In the genomic region with DNA sequence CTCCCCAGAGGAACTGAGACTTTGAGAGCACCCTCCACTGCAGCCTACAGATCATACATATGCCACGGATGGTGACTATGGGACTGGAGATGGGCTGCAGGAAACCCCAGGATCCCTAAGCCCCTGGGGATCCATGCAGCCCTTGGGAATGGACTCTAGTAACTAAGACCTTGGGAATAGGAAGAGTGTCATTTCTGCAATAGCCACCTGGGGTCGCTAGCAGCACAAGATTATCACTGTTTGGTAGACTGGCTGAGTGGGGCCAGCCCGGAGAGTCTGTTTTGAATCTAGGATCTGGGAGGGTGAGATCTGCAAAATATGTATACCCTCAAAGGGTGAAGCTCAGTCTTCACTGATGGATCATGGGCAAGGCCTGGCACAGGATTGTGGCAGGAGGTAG, we compare ENCODE assay signal across 8 mouse cellular contexts. TPM values are rescaled to one million over a fixed set of nuclear protein-coding genes. Genes with fewer than 3 reads are reported as not detected.
DNase-seq lines count a peak whose midpoint lies in the region; ATAC-seq lines count a peak whose summit lies in the region.

No protein-coding gene starts in this region.

- no peaks in the 10 kb centered on the region for H3K9me3 ChIP-seq in forebrain, embryonic 11.5 days (ENCODE audit: control insufficient read depth, low read length)
- H3K9me3 ChIP-seq in forebrain, embryonic 13.5 days (replicated peaks): no peaks in the 10 kb centered on the region
- H3K9me3 ChIP-seq in heart, embryonic 12.5 days (replicated peaks): no peaks in the 10 kb centered on the region
- no peaks in the 10 kb centered on the region for H3K9me3 ChIP-seq in liver, embryonic 16.5 days (replicated peaks; ENCODE audit: control insufficient read depth, low read length)

- no peak for ATAC-seq in forebrain, embryonic 11.5 days (replicated peaks; ENCODE audit: low FRiP score)
- ATAC-seq in forebrain, embryonic 13.5 days: no peak
- ATAC-seq in heart, embryonic 12.5 days (ENCODE audit: insufficient number of reproducible peaks, low FRiP score): peak; percentile 63; the same call in 1 of the 2 replicates
- ATAC-seq in liver, embryonic 16.5 days (ENCODE audit: low read depth): peak; percentile 54; the same call in 1 of the 2 replicates

- H3K4me3 ChIP-seq in forebrain, embryonic 11.5 days (ENCODE audit: low read depth, low read length): no peak overlapping the region
- H3K4me3 ChIP-seq in forebrain, embryonic 13.5 days: no peak overlapping the region
- H3K4me3 ChIP-seq in heart, embryonic 12.5 days: no peak overlapping the region
- no peak overlapping the region for H3K4me3 ChIP-seq in liver, embryonic 16.5 days (ENCODE audit: low read depth, low read length)

- peak; percentile 81 for DNase-seq in forebrain, embryonic 11.5 days (ENCODE audit: low spot score)
- DNase-seq in adrenal gland, postnatal 10 days: peak; percentile 79
- DNase-seq in embryo, embryonic 11.5 days (ENCODE audit: low read depth, low spot score): peak; percentile 41
- DNase-seq in layer of hippocampus, adult 18-20 months (ENCODE audit: low spot score in 2 of 2): peak; percentile 63 to 85
- DNase-seq in retina, postnatal 7 days (ENCODE audit: low read depth, low spot score): peak; percentile 79

- H3K4me1 ChIP-seq in forebrain, embryonic 11.5 days (replicated peaks; ENCODE audit: control insufficient read depth, insufficient read depth, low read length): no peaks in the 10 kb centered on the region
- H3K4me1 ChIP-seq in forebrain, embryonic 13.5 days: no peaks in the 10 kb centered on the region
- H3K4me1 ChIP-seq in heart, embryonic 12.5 days (replicated peaks): 0 out of 2 replicates have a peak, but pooled peaks cover 4% of the 10 kb centered on the region
- peaks cover 7% of the 10 kb centered on the region for H3K4me1 ChIP-seq in liver, embryonic 16.5 days (ENCODE audit: control insufficient read depth, low read depth, low read length)

- H3K27me3 ChIP-seq in forebrain, embryonic 11.5 days (ENCODE audit: control insufficient read depth, insufficient read depth, low read length): no peaks in the 10 kb centered on the region
- H3K27me3 ChIP-seq in forebrain, embryonic 13.5 days: no peaks in the 10 kb centered on the region
- H3K27me3 ChIP-seq in heart, embryonic 12.5 days (replicated peaks): no peaks in the 10 kb centered on the region
- H3K27me3 ChIP-seq in liver, embryonic 16.5 days (ENCODE audit: control insufficient read depth, insufficient read depth, low read depth, low read length): no peaks in the 10 kb centered on the region

- no peaks in the 10 kb centered on the region for H3K36me3 ChIP-seq in forebrain, embryonic 11.5 days (ENCODE audit: control insufficient read depth, insufficient read depth, low read length)
- no peaks in the 10 kb centered on the region for H3K36me3 ChIP-seq in forebrain, embryonic 13.5 days (ENCODE audit: poor library complexity, severe bottlenecking)
- peaks cover 8% of the 10 kb centered on the region for H3K36me3 ChIP-seq in heart, embryonic 12.5 days
- no peaks in the 10 kb centered on the region for H3K36me3 ChIP-seq in liver, embryonic 16.5 days (ENCODE audit: control insufficient read depth, insufficient read depth)

- H3K4me2 ChIP-seq in forebrain, embryonic 11.5 days (ENCODE audit: low read depth, low read length, severe bottlenecking): no peak overlapping the region
- no peak overlapping the region for H3K4me2 ChIP-seq in forebrain, embryonic 13.5 days
- no peak overlapping the region for H3K4me2 ChIP-seq in heart, embryonic 12.5 days
- H3K4me2 ChIP-seq in liver, embryonic 16.5 days (ENCODE audit: low read depth, low read length): no peak overlapping the region

- H3K9ac ChIP-seq in forebrain, embryonic 11.5 days (ENCODE audit: low read length): no peak overlapping the region
- H3K9ac ChIP-seq in forebrain, embryonic 13.5 days: no peak overlapping the region
- H3K9ac ChIP-seq in heart, embryonic 12.5 days: no peak overlapping the region
- no peak overlapping the region for H3K9ac ChIP-seq in liver, embryonic 16.5 days (ENCODE audit: low read depth, low read length)

- no peak overlapping the region for H3K27ac ChIP-seq in forebrain, embryonic 11.5 days (ENCODE audit: low read depth, low read length)
- H3K27ac ChIP-seq in forebrain, embryonic 13.5 days: no peak overlapping the region
- H3K27ac ChIP-seq in heart, embryonic 12.5 days (ENCODE audit: poor library complexity, severe bottlenecking): no peak overlapping the region
- peak overlapping the region; percentile 25; the same call in 1 of the 2 replicates for H3K27ac ChIP-seq in liver, embryonic 16.5 days (ENCODE audit: low read length)

- WGBS in forebrain, embryonic 11.5 days: 31% methylated on average over 3 of the region's 3 CpGs
- 34% methylated on average over 3 of the region's 3 CpGs for WGBS in forebrain, embryonic 13.5 days
- WGBS in heart, embryonic 12.5 days: 40% methylated on average over 3 of the region's 3 CpGs
- 24% methylated on average over 3 of the region's 3 CpGs for WGBS in liver, embryonic 16.5 days (ENCODE audit: insufficient replicate concordance)

RNA-seq across cellular contexts. Expression of gene Plekhb1, which starts 17.1 kb away (rescaled TPM):
- 4.1 and 4.5 TPM in 2 replicates for polyA plus RNA-seq in forebrain, embryonic 11.5 days (2014; fragmentation: Nextera tagmentation; extraction: Ambion mirVana)
- 3.5 and 3.9 TPM in 2 replicates for polyA plus RNA-seq in forebrain, embryonic 13.5 days (2015; fragmentation: Nextera tagmentation; extraction: Ambion mirVana)
- total RNA-seq in adrenal gland, postnatal 10 days (2021): 1 to 10 TPM; 4.3 to 5.4 TPM
- polyA plus RNA-seq in heart, embryonic 12.5 days (2016; fragmentation: Nextera tagmentation; extraction: Ambion mirVana): 1.4 and 1.9 TPM in 2 replicates
- 100 to 1,000 TPM; 285 to 292 TPM for total RNA-seq in layer of hippocampus, adult 18-20 months (2021)
- polyA plus RNA-seq in liver, embryonic 16.5 days (2015; fragmentation: Nextera tagmentation; extraction: Ambion mirVana): 0.33 and 0.65 TPM in 2 replicates

RNA-seq across cellular contexts. Expression of gene Mrpl48, which starts 37.0 kb away (rescaled TPM):
- polyA plus RNA-seq in forebrain, embryonic 11.5 days (2014; fragmentation: Nextera tagmentation; extraction: Ambion mirVana): 52.2 and 58.6 TPM in 2 replicates
- 67.6 and 69.9 TPM in 2 replicates for polyA plus RNA-seq in forebrain, embryonic 13.5 days (2015; fragmentation: Nextera tagmentation; extraction: Ambion mirVana)
- 10 to 100 TPM; 62.5 to 73.7 TPM for total RNA-seq in adrenal gland, postnatal 10 days (2021)
- 74.3 and 76.2 TPM in 2 replicates for polyA plus RNA-seq in heart, embryonic 12.5 days (2016; fragmentation: Nextera tagmentation; extraction: Ambion mirVana)
- total RNA-seq in layer of hippocampus, adult 18-20 months (2021): 10 to 100 TPM; 70.4 to 74.7 TPM
- polyA plus RNA-seq in liver, embryonic 16.5 days (2015; fragmentation: Nextera tagmentation; extraction: Ambion mirVana): 37.4 and 38.8 TPM in 2 replicates

RNA-seq across cellular contexts. Expression of gene Rab6a, which starts 37.9 kb away (rescaled TPM):
- 147 TPM in 2 replicates for polyA plus RNA-seq in forebrain, embryonic 11.5 days (2014; fragmentation: Nextera tagmentation; extraction: Ambion mirVana)
- polyA plus RNA-seq in forebrain, embryonic 13.5 days (2015; fragmentation: Nextera tagmentation; extraction: Ambion mirVana): 147 and 152 TPM in 2 replicates
- total RNA-seq in adrenal gland, postnatal 10 days (2021): 10 to 100 TPM; 65.0 to 67.0 TPM
- polyA plus RNA-seq in heart, embryonic 12.5 days (2016; fragmentation: Nextera tagmentation; extraction: Ambion mirVana): 122 and 124 TPM in 2 replicates
- total RNA-seq in layer of hippocampus, adult 18-20 months (2021): 100 to 1,000 TPM; 373 to 390 TPM
- polyA plus RNA-seq in liver, embryonic 16.5 days (2015; fragmentation: Nextera tagmentation; extraction: Ambion mirVana): 30.8 and 34.9 TPM in 2 replicates

Comparison
In these comparisons a context has a peak if more than half of its experiments do, and no peak if none do; other contexts are left out.
1. ATAC-seq: peak in heart, embryonic 12.5 days (single experiment) and liver, embryonic 16.5 days (single experiment); none in forebrain, embryonic 11.5 days (single experiment) and forebrain, embryonic 13.5 days (single experiment).
2. Peak in every context shown above with its lines, with median percentiles within 50 percentile points of each other: DNase-seq.